Mouse (Mus musculus): Measurements from ENCODE around the gene Sh3gl2. TPM values are rescaled to one million over a fixed set of nuclear protein-coding genes. Genes with fewer than 3 reads are reported as not detected.

Gene Sh3gl2
- polyA plus RNA-seq, 1 experiment from 2014 or later = 17.5 TPM

- ATAC-seq (replicated peaks; ENCODE audit: low FRiP score, low TSS enrichment, low read depth) (no peak), DNase-seq (ENCODE audit: low spot score) (no peak)
- no peaks in the 10 kb centered on the region for H3K9me3 ChIP-seq (ENCODE audit: control insufficient read depth, low read length)
- H3K4me3 ChIP-seq (ENCODE audit: low read depth, low read length) = no peak overlapping the region
- 53% methylated on average over 4 of the region's 4 CpGs for WGBS
- no peaks in the 10 kb centered on the region for H3K4me1 ChIP-seq (replicated peaks; ENCODE audit: control insufficient read depth, insufficient read depth, low read length)
- H3K27me3 ChIP-seq (replicated peaks; ENCODE audit: control insufficient read depth, insufficient read depth, low read length) = no peaks in the 10 kb centered on the region
- no peak overlapping the region for H3K27ac ChIP-seq (ENCODE audit: low read depth)
- H3K4me2 ChIP-seq (ENCODE audit: low read length) = no peak overlapping the region
- H3K9ac ChIP-seq (ENCODE audit: low read length) = no peak overlapping the region
- H3K36me3 ChIP-seq (ENCODE audit: control insufficient read depth, insufficient read depth, low read length) = no peaks in the 10 kb centered on the region
These were observed 8.7 kb upstream of the Sh3gl2 start for GRCm38 (mm10) chr4:85196201-85196600.

DNA sequence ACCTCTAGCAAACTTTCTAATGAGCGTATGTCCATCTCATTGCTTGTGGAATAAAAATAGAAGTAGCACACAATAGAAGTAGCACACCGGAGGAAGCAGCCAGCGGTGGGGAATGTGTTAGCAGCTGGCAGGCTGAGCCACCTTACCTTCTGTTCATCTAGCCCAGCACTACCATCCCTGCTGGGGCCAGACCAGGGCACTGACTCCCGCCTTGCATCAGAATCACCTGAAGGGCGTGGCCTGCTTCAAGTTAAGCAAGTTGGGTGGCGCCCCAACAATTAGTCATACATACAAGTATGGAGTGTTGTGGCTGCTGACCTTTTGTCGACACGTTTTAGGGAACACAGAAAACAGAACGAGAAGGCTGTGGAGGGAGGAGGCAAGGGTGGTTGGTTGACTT is 6.5 kb upstream of the Sh3gl2 start:
- H3K4me1 ChIP-seq (replicated peaks; ENCODE audit: control insufficient read depth, insufficient read depth, low read length) = no peaks in the 10 kb centered on the region
- H3K4me3 ChIP-seq (ENCODE audit: low read depth, low read length) = no peak overlapping the region
- ATAC-seq (replicated peaks; ENCODE audit: low FRiP score, low TSS enrichment, low read depth) = no peak
- H3K27ac ChIP-seq (ENCODE audit: low read depth) = no peak overlapping the region
- no peaks in the 10 kb centered on the region for H3K36me3 ChIP-seq (ENCODE audit: control insufficient read depth, insufficient read depth, low read length)
- no peaks in the 10 kb centered on the region for H3K9me3 ChIP-seq (ENCODE audit: control insufficient read depth, low read length)
- no peak for DNase-seq (ENCODE audit: low spot score)
- peaks cover 10% of the 10 kb centered on the region for H3K27me3 ChIP-seq (replicated peaks; ENCODE audit: control insufficient read depth, insufficient read depth, low read length)
- H3K4me2 ChIP-seq (ENCODE audit: low read length) = no peak overlapping the region
- H3K9ac ChIP-seq (ENCODE audit: low read length) = no peak overlapping the region
- 80% methylated on average over 9 of the region's 9 CpGs for WGBS

DNA sequence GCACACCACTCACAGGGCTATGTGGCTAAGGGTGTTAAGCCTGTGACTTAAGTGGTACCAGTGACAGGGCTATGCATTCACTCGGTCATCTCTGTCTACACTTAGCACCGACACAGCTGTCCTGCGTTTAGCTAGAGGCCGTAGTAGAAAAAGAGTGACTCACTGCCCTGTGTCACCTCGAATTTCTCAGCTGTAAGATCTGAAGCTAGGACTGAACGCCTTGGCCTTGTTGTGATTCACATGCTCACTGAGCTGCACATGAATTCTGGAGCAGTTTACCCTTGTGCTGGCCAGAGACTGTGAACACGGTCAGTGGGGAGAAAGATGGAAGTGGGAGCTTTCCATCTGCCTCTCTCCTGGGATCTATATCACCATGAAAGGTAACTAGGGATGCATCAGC is 2.3 kb upstream of the Sh3gl2 start:
- H3K9ac ChIP-seq (ENCODE audit: low read length) = no peak overlapping the region
- ATAC-seq (replicated peaks; ENCODE audit: low FRiP score, low TSS enrichment, low read depth) = no peak
- H3K4me2 ChIP-seq (ENCODE audit: low read length) = no peak overlapping the region
- no peak for DNase-seq (ENCODE audit: low spot score)
- H3K36me3 ChIP-seq (ENCODE audit: control insufficient read depth, insufficient read depth, low read length) = no peaks in the 10 kb centered on the region
- H3K27me3 ChIP-seq (replicated peaks; ENCODE audit: control insufficient read depth, insufficient read depth, low read length) = peaks cover 42% of the 10 kb centered on the region
- H3K4me3 ChIP-seq (ENCODE audit: low read depth, low read length) = no peak overlapping the region
- no peaks in the 10 kb centered on the region for H3K4me1 ChIP-seq (replicated peaks; ENCODE audit: control insufficient read depth, insufficient read depth, low read length)
- WGBS = 78% methylated on average over 7 of the region's 7 CpGs
- no peaks in the 10 kb centered on the region for H3K9me3 ChIP-seq (ENCODE audit: control insufficient read depth, low read length)
- no peak overlapping the region for H3K27ac ChIP-seq (ENCODE audit: low read depth)

DNA sequence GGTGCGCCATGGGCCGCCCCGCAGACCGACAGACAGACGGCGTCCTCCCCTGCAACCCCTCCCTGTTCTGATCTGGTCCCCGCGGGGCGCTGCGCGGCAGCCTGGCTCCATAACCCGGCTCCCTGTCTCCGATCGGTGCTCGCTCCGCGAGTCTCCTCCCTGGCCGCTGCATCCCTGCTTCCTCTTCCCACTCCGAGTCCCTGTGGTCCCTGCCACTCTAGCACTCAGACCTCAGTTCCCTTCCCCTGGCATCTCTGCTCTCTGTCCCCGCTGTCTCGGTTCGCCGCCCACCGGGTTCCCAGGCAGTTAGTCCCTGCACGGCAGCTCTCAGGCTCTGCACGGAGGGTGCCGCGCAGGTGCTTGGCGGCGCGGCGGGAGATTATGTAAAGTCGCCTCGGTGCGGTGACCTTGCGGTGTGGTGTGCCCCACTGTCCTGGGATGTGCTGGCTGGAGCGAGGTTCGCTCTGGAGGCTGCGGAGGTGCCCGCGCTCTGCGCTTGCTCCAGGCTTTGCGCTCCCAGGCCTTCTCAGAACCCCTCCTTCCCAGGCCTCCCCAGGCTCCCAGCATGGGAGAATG is 798 bp downstream of the Sh3gl2 start:
- H3K27me3 ChIP-seq (replicated peaks; ENCODE audit: control insufficient read depth, insufficient read depth, low read length) = peaks cover 42% of the 10 kb centered on the region
- no peak overlapping the region for H3K27ac ChIP-seq (ENCODE audit: low read depth)
- H3K9ac ChIP-seq (ENCODE audit: low read length) = peak overlapping the region; percentile 51
- DNase-seq (ENCODE audit: low spot score) = peak; percentile 87
- no peaks in the 10 kb centered on the region for H3K36me3 ChIP-seq (ENCODE audit: control insufficient read depth, insufficient read depth, low read length)
- H3K4me2 ChIP-seq (ENCODE audit: low read length) = peak overlapping the region; percentile 86
- H3K9me3 ChIP-seq (ENCODE audit: control insufficient read depth, low read length) = no peaks in the 10 kb centered on the region
- peak overlapping the region; percentile 53 for H3K4me3 ChIP-seq (ENCODE audit: low read depth, low read length)
- peak; percentile 76 for ATAC-seq (replicated peaks; ENCODE audit: low FRiP score, low TSS enrichment, low read depth)
- H3K4me1 ChIP-seq (replicated peaks; ENCODE audit: control insufficient read depth, insufficient read depth, low read length) = no peaks in the 10 kb centered on the region
- under 1% methylated on average over 42 of the region's 43 CpGs for WGBS

GRCm38 (mm10) chr4:85206675-85207400 is 1.9 kb downstream of the Sh3gl2 start:
- ATAC-seq (replicated peaks; ENCODE audit: low FRiP score, low TSS enrichment, low read depth) = no peak
- no peaks in the 10 kb centered on the region for H3K4me1 ChIP-seq (replicated peaks; ENCODE audit: control insufficient read depth, insufficient read depth, low read length)
- H3K4me2 ChIP-seq (ENCODE audit: low read length) = no peak overlapping the region
- DNase-seq (ENCODE audit: low spot score) = no peak
- H3K27ac ChIP-seq (ENCODE audit: low read depth) = no peak overlapping the region
- H3K4me3 ChIP-seq (ENCODE audit: low read depth, low read length) = no peak overlapping the region
- H3K9ac ChIP-seq (ENCODE audit: low read length) = no peak overlapping the region
- H3K36me3 ChIP-seq (ENCODE audit: control insufficient read depth, insufficient read depth, low read length) = no peaks in the 10 kb centered on the region
- no peaks in the 10 kb centered on the region for H3K9me3 ChIP-seq (ENCODE audit: control insufficient read depth, low read length)
- peaks cover 42% of the 10 kb centered on the region for H3K27me3 ChIP-seq (replicated peaks; ENCODE audit: control insufficient read depth, insufficient read depth, low read length)
- 64% methylated on average over 3 of the region's 3 CpGs for WGBS

DNA sequence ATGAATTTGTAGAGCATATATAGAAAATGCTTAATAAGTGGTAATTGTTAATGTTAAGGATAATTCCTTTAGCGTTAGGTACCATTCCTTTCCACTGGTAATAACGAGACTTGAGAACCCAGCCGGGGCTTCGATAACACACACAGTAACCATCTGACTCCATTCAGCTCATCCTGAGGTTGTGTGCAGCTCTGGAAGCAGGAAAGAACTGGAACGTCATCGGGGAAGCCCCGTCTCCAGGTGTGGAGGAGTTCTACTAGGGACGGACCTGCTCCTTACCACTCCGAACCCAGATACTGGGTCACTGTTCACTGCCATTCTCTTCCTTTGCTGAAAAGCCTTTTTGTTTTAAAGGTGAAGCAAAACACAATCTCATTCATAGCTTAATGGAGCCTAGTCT is 2.6 kb downstream of the Sh3gl2 start:
- no peak overlapping the region for H3K4me3 ChIP-seq (ENCODE audit: low read depth, low read length)
- H3K4me2 ChIP-seq (ENCODE audit: low read length) = no peak overlapping the region
- no peaks in the 10 kb centered on the region for H3K36me3 ChIP-seq (ENCODE audit: control insufficient read depth, insufficient read depth, low read length)
- no peaks in the 10 kb centered on the region for H3K4me1 ChIP-seq (replicated peaks; ENCODE audit: control insufficient read depth, insufficient read depth, low read length)
- no peak overlapping the region for H3K9ac ChIP-seq (ENCODE audit: low read length)
- DNase-seq (ENCODE audit: low spot score) (no peak), ATAC-seq (replicated peaks; ENCODE audit: low FRiP score, low TSS enrichment, low read depth) (no peak)
- WGBS = 91% methylated on average over 9 of the region's 9 CpGs
- H3K27ac ChIP-seq (ENCODE audit: low read depth) = no peak overlapping the region
- H3K27me3 ChIP-seq (replicated peaks; ENCODE audit: control insufficient read depth, insufficient read depth, low read length) = peaks cover 41% of the 10 kb centered on the region
- no peaks in the 10 kb centered on the region for H3K9me3 ChIP-seq (ENCODE audit: control insufficient read depth, low read length)

GRCm38 (mm10) chr4:85208531-85208930 is 3.6 kb downstream of the Sh3gl2 start:
- ATAC-seq (replicated peaks; ENCODE audit: low FRiP score, low TSS enrichment, low read depth) (no peak), DNase-seq (ENCODE audit: low spot score) (peak; percentile 12)
- no peak overlapping the region for H3K27ac ChIP-seq (ENCODE audit: low read depth)
- no peaks in the 10 kb centered on the region for H3K36me3 ChIP-seq (ENCODE audit: control insufficient read depth, insufficient read depth, low read length)
- no peaks in the 10 kb centered on the region for H3K4me1 ChIP-seq (replicated peaks; ENCODE audit: control insufficient read depth, insufficient read depth, low read length)
- peaks cover 30% of the 10 kb centered on the region for H3K27me3 ChIP-seq (replicated peaks; ENCODE audit: control insufficient read depth, insufficient read depth, low read length)
- no peak overlapping the region for H3K4me3 ChIP-seq (ENCODE audit: low read depth, low read length)
- no peaks in the 10 kb centered on the region for H3K9me3 ChIP-seq (ENCODE audit: control insufficient read depth, low read length)
- 85% methylated on average over 1 of the region's 1 CpGs for WGBS
- H3K9ac ChIP-seq (ENCODE audit: low read length) = no peak overlapping the region
- H3K4me2 ChIP-seq (ENCODE audit: low read length) = no peak overlapping the region

GRCm38 (mm10) chr4:85210953-85211352 is 6.0 kb downstream of the Sh3gl2 start:
- Histone ChIP-seq H3K9ac (ENCODE audit: low read length) (no peak overlapping the region), H3K4me2 (ENCODE audit: low read length) (no peak overlapping the region), H3K27me3 (replicated peaks; ENCODE audit: control insufficient read depth, insufficient read depth, low read length) (peaks cover 10% of the 10 kb centered on the region), H3K27ac (ENCODE audit: low read depth) (no peak overlapping the region), H3K4me3 (ENCODE audit: low read depth, low read length) (no peak overlapping the region), H3K9me3 (ENCODE audit: control insufficient read depth, low read length) (no peaks in the 10 kb centered on the region), H3K4me1 (replicated peaks; ENCODE audit: control insufficient read depth, insufficient read depth, low read length) (no peaks in the 10 kb centered on the region), H3K36me3 (ENCODE audit: control insufficient read depth, insufficient read depth, low read length) (no peaks in the 10 kb centered on the region)
- WGBS = 82% methylated on average over 3 of the region's 3 CpGs
- ATAC-seq (replicated peaks; ENCODE audit: low FRiP score, low TSS enrichment, low read depth) = no peak
- peak; percentile 10 for DNase-seq (ENCODE audit: low spot score)

DNA sequence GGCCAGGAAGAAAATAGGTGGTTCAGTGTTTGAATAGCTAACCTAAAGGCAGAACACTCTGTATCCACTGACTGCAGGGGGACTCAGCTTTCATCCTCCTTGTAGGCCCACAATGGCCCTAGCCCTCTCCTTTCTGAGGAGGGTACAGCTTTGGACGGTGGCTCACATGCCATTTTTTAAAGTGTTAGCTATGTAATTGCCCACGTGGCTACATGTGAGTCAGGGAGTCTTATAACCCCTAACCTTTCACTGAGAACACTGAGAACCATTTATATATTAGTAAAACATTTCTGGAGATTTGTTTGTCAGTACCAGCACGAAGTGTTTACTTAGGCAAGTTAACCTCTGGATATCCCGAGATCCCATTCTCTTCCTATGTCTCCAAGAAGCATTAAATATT is 12.1 kb downstream of the Sh3gl2 start:
- DNase-seq (ENCODE audit: low spot score) (peak; percentile 39), ATAC-seq (replicated peaks; ENCODE audit: low FRiP score, low TSS enrichment, low read depth) (no peak)
- Histone ChIP-seq H3K36me3 (ENCODE audit: control insufficient read depth, insufficient read depth, low read length) (no peaks in the 10 kb centered on the region), H3K4me1 (replicated peaks; ENCODE audit: control insufficient read depth, insufficient read depth, low read length) (no peaks in the 10 kb centered on the region), H3K9me3 (ENCODE audit: control insufficient read depth, low read length) (no peaks in the 10 kb centered on the region), H3K27me3 (replicated peaks; ENCODE audit: control insufficient read depth, insufficient read depth, low read length) (no peaks in the 10 kb centered on the region), H3K27ac (ENCODE audit: low read depth) (no peak overlapping the region), H3K9ac (ENCODE audit: low read length) (no peak overlapping the region), H3K4me3 (ENCODE audit: low read depth, low read length) (no peak overlapping the region), H3K4me2 (ENCODE audit: low read length) (no peak overlapping the region)
- WGBS = 24% methylated on average over 4 of the region's 4 CpGs

Measured in intestine, embryonic 14.5 days (tissue).